Mouse (Mus musculus) gastrocnemius, adult 8-10 months (tissue): ENCODE measurements at regions not wholly inside any gene's neighbourhood (a gene's known extent, or its start where the extent isn't known, plus 50 kb on each side); places are given as distances from the start of the nearest gene placed in this dataset.

Experiments
- DNase-seq, 2 experiments: peaks; one replicate each; pipeline ENCODE4 v3.0.0; 2022; ENCODE audit warnings: low spot score in 2 of 2

- no peak for DNase-seq
These were observed 185.7 kb upstream of the Cpeb2 start for GRCm38 (mm10) chr5:43047316-43047715.

- no peak for DNase-seq
These were observed 184.5 kb upstream of the Cpeb2 start for GRCm38 (mm10) chr5:43048196-43049050.

- no peak for DNase-seq
These were observed 183.3 kb upstream of the Cpeb2 start for GRCm38 (mm10) chr5:43049381-43050301.

- no peak for DNase-seq
These were observed 181.9 kb upstream of the Cpeb2 start for GRCm38 (mm10) chr5:43050961-43051517.

- no peak for DNase-seq
These were observed 180.3 kb upstream of the Cpeb2 start for GRCm38 (mm10) chr5:43052668-43053067.

- no peak for DNase-seq
These were observed 178.4 kb upstream of the Cpeb2 start for GRCm38 (mm10) chr5:43054586-43054985.

GRCm38 (mm10) chr5:43055111-43055710 lies 177.8 kb upstream of the Cpeb2 start:
- no peak for DNase-seq

GRCm38 (mm10) chr5:43056486-43056885 lies 176.5 kb upstream of the Cpeb2 start:
- no peak for DNase-seq

- DNase-seq: no peak
These were observed 171.7 kb upstream of the Cpeb2 start for GRCm38 (mm10) chr5:43061243-43061642.

- DNase-seq: no peak
These were observed 171.1 kb upstream of the Cpeb2 start for GRCm38 (mm10) chr5:43061797-43062391.

GRCm38 (mm10) chr5:43062499-43062898 lies 170.5 kb upstream of the Cpeb2 start:
- DNase-seq: no peak

- DNase-seq: no peak
These were observed 169.6 kb upstream of the Cpeb2 start for GRCm38 (mm10) chr5:43063386-43063785.

- DNase-seq: no peak
These were observed 161.4 kb upstream of the Cpeb2 start for GRCm38 (mm10) chr5:43071541-43071940.

- no peak for DNase-seq
These were observed 160.6 kb upstream of the Cpeb2 start for GRCm38 (mm10) chr5:43072340-43072739.

- no peak for DNase-seq
These were observed 158.4 kb upstream of the Cpeb2 start for GRCm38 (mm10) chr5:43074536-43074935.

- no peak for DNase-seq
These were observed 152.7 kb upstream of the Cpeb2 start for GRCm38 (mm10) chr5:43080252-43080651.

GRCm38 (mm10) chr5:43081561-43082534 lies 151.1 kb upstream of the Cpeb2 start:
- no peak for DNase-seq

- DNase-seq: no peak
These were observed 145.9 kb upstream of the Cpeb2 start for GRCm38 (mm10) chr5:43087077-43087476.

GRCm38 (mm10) chr5:43087907-43088387 lies 145.0 kb upstream of the Cpeb2 start:
- peak in 1 of 2 experiments; percentile 10 for DNase-seq
